Mouse (Mus musculus) cerebellum, adult 11 months (tissue): ENCODE results near the gene Map1a.

Source experiments
- DNase-seq: peaks from one replicate; pipeline ENCODE4 v3.0.0; 2022

The Map1a gene

DNA sequence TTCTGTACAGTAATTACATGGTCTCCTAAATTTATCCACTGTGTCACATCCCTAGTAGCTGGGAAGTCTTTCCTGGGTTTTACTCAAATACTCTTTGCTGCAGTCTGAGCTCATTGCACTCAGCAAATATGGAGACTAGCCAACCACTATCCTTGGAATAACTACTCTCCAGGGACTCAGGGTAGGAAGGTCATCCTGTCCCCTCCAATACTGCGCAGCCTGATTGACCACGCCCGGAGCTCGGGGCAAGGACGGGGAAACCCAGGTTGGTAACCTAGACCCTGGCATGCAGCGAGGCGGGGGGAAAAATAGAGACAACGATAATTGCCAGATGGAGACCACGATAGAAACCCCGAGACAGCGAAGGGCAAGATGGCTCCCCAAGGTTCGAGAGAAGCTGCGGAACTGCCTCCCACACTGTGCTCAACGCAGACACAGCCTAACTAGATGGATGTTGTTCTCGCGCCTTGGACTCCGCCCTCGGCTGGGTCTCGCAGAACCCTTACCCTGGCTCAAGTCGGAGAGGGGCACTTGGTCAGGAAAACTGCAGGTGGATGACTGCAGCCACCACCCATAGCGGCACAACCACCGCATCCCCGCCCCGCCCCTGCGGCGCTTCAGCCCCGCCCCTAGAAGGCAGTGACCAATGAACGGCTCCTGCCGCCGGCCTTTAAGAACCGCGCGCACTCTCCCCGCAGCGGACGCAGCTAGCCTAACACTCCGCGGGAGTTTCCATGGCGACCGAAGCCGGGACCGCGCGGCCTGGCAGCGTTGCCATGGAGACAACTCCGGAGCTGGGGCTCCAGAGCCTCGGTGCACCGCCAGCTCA, at the start of gene Map1a:
Map1a (plus strand) TSS at position 700 of the 829 bp plus-strand sequence.
- peak; percentile 99 for DNase-seq

DNA sequence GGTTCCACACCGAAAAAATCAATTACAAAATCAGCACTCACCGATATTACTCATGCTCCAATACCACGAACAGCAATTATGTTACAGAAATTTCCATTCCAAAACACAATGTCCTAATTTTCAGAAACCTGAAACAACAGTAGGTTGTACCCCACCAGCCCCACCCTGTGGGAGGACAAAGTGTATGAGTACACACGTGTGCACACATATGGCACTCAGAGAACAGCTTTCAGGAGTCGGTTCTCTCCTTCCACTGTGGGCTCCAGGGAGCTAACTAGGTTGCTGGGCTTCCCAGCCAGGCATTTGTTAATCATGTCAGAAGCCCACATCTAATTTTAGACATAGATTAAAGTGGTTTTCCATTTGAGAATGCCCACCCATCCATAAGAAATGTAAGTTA, 45.3 kb upstream of the Map1a start:
- no peak for DNase-seq

DNA sequence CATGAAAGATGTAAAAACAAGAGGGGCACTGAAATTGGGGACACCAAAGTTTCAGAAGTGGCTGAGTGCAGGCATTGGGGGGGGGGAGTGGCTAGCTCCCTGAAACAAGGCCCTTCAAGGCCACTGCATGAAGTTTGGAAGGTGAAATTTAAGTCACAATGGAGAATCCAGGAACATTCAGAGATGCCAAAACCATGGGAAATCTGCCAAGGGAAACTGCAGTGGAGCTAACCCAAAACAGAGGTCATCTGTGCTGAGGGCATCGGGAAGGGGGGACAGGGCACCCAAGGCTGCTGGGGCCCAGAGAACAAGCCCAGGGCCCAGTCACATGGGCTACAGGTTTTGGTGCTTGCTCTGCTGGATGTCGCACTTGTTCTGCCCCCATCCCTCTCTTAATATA, 39.6 kb upstream of the Map1a start:
- no peak for DNase-seq

DNA sequence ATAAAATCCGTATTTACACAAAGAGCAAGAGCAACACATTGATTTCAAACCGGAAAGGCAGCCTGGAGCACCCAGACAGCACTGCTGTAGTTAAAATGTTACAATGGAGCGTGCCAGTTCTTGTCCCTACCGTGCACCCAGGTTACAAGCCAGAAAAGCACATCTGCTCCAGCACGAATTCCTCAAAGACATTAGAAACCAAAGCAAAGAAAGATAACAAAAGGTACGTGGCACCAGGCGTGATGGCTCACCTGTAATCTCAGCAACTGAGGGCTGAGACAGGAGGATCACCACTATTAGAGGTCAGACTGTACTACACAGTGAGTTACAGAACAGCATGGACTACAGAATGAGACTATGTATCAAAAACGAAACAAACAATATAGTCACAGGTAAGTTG, 21.0 kb upstream of the Map1a start:
- DNase-seq, result no peak

DNA sequence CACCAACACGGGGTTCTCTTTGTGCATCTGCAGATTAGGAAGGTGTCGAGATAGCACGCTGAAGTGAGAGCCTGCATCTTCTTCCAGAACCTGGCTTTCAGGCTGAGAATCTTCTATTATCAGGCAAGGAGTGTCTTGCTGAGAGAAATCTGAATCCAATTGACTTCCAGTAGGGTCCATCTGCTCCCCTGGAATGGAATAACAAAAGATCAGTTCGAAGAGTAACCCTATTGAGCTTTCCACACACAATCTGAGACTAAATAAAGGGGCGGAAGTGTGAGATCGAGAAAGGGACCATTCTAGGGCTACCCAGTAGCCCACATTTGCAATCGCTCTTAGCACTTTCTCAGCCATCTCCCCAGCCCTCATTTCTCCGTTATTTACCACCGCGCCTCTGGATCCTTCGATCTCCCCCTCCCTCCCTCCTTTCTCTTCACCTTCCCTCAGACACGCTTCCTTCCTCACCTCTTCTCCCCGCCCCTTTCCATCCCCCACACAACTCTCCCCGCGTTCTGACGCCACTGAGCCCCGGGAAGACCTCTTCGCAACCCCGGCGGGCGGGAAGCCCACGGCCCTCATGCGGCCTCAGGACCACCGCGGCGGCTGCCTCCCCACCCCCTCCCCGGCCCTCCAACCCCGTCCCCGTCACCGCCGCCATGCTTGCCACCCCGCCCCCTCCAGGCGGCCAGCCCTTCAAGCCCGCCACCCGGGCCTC, 18.7 kb upstream of the Map1a start:
- no peak for DNase-seq

DNA sequence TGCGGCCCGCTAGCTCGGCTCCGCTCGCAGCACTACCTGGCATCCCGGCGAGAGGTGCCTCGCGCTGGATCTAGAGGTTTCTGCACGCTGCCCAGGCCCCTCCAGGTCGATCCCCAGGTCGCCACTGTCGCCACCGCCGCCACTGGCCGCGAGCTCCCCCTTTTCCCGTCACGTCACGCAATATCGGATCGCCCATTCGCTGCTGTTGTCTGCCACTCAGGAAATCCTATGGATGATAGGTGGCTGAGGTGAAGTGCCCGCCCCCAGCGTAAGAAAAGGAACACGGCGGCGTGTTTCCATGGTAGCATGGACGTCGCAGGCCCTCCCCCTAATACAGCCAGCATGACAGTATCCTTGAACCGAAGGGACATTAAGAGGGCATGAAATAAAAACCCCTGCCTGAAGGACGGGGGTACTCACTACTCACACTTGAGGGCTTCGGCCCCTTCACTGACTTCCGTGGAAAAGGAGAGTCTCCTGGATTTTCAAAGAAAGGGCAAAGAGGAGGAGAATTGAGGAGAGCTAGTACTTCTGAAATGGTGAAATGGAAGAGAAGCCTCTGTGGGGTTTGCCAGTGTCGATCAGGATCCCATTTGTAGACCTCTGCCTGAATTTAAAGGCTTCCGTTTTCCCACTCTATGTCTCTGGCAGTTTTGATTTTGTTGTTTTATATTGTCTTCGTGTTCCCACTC, 18.0 kb upstream of the Map1a start, which contains the start of gene Trp53bp1:
Trp53bp1 (minus strand) TSS at position 172 of the 692 bp plus-strand sequence.
- peak; percentile 92 for DNase-seq

DNA sequence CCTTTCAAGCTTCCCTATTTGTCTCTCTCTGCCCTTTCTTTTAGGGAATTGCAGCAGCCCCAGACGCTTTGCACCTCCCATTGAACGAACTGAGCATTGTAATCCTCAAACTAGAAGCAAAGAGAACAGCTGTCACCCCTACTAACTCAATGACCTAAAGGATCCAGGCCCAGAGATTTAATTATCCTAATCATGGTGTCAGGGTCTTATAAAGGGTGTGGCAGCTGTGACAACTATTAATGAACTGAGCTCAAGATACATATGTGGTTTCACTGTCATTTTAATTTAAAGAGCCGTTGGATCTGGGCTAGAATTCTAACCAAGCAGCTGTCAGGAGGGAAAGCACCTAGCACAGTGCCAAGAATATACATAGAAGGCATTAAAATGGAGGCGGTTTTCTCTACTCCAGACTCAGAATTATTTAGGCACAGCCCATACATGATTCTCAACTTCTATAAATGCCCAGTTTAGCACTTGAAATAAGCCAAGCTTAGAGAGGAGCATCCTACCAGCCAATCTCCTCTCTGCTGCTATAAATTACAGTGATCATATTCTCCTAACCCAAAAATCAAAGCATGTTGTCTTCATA, 17.4 kb upstream of the Map1a start:
- DNase-seq, result no peak

DNA sequence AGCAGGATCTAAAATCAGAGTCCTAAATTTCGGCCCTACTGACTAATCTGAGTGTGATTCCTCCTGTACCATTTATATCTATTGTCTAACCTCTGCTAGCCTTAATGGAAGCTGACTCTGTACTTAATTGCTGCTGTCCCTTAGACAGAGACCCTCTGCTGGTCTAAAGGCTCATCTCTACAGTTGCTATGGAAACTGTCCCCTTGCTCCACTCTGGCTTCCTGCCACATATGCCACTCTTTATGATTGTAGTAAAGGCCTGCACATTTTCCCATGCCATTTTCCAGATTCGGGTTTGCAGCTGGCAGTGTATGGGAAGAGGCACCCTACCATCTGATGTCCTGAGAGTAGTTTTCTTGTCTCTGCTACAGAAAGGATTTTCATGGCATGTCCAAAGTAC, 1.6 kb upstream of the Map1a start:
- no peak for DNase-seq

DNA sequence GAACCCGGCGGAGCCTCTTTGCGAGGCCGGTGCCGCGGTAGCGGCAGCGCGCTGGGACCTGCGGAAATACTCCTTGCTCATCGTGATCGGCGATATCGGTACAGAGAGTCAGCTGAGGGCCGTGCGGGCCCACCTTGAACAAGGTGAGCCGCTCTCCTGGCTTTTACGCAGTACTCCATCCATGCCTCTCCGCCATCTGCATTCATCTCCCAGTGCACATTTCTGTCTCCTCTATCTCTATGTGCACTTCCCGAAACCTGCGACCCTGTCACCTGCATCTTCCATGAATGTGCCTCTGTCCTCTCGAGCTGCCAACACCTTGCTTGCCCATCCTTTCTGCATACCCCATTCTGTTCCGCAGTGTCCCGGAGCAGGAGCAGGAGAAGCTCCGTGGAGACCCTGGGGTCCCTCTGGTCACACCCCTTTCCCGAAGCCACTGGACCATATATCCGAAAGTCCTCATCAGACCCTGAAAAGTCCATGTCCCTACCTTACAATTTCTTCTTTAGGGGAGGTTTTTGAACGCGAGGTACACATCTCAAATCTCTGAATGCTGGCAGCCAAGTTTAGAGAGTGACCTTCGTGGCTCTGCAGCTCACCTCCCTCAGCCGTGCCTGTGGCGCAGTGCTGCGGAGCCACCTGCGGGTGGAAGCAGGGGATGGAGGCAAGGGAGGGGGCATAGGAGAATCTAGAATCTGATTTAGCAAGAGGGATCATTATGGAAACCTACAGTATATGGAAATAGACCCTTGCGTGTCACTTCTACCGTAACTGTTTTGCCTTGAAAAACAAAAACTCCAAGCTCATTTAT, 535 bp downstream of the Map1a start:
- no peak for DNase-seq

DNA sequence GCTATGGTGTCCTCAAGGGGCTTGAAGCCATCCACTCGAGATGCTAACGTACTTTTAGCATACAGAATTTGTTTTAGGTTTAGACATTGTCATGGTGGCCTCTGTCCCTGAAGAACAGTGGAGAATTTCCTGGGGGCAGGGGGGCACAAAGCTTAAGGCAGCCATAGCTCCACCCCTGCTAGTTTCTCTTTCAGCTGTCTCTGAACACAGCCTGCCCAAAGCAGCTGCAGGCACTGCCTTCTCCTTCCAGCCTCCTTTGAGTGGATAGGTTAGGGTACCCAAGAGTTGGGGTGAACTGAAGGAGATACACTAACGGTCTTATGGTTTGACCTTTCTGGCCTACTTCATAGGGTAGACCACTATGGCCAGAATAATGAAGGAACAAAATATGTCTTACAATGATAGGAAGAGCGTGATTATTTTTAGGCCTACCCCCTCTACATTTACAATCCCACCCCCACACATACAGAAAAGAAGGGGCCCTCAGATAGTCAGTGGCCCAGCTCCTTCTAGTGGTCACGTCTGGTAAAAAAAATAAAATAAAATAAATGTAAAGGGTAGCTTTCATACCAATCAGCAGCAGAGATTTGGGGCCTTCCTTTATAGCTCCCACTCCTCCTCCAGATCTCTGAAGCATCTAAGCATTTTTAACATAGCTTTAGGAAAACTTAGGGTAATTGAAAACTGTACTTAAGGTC, 3.1 kb downstream of the Map1a start:
- no peak for DNase-seq

DNA sequence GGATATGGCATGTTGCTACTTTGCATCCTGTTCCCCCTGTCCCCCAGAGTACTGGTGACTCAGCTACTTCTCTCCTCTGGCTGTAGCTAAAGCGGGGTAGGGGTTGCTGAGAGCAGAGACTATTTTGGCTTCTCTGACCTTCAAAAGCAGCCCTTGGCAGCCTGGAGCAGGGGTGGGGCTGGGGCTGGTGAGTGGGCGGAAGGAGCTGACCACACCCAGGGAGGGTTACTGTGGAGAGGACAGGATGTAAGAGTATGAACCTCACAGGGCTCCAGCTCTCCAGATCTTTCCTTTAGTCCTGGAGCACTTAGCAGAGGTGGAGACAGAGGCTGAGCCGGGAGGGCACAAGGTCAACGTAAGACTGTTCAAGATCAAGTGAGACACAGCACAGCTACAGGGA, 4.8 kb downstream of the Map1a start:
- peak; percentile 56 for DNase-seq

DNA sequence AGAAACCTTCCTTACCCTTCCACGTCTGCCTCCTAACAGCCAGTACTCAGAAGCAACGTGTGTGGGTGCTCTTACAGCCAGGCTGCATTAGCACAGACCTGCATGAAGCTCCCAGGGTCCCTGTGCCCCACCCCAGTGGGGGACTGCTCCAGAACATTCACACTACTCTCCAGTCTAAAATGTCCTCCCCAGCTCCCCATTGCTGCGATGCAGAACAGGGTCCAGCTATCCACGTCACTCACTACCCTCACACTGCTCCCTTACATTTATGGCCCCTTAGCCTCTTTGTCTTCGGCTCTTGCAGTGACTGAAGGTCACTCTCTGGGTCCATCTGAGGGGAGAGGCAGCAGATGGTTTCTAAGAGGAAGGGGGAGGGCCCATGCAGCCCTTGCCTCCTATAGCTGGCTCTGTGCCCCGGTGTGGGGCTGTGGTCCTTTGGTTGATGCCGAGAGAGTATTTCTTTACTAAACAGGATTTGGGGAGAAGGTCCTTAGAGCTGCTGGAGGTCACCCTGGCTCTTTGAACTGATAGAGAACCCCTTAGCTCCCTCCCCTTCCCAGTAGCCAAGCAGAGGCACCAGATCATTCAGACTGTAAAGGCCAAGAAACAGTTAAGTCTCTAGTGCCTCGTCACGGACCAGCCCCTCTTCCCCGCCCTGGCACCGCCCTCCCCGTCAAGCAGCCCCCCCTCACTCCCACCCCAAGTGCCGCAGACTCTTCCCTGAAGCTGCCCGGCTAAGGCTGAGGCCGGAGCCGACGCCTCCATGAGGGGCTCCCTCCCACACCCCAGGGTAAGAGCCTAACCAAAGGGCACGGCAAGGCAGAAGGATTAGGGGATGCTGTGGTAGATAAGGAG, 5.6 kb downstream of the Map1a start:
- DNase-seq, result peak; percentile 75

DNA sequence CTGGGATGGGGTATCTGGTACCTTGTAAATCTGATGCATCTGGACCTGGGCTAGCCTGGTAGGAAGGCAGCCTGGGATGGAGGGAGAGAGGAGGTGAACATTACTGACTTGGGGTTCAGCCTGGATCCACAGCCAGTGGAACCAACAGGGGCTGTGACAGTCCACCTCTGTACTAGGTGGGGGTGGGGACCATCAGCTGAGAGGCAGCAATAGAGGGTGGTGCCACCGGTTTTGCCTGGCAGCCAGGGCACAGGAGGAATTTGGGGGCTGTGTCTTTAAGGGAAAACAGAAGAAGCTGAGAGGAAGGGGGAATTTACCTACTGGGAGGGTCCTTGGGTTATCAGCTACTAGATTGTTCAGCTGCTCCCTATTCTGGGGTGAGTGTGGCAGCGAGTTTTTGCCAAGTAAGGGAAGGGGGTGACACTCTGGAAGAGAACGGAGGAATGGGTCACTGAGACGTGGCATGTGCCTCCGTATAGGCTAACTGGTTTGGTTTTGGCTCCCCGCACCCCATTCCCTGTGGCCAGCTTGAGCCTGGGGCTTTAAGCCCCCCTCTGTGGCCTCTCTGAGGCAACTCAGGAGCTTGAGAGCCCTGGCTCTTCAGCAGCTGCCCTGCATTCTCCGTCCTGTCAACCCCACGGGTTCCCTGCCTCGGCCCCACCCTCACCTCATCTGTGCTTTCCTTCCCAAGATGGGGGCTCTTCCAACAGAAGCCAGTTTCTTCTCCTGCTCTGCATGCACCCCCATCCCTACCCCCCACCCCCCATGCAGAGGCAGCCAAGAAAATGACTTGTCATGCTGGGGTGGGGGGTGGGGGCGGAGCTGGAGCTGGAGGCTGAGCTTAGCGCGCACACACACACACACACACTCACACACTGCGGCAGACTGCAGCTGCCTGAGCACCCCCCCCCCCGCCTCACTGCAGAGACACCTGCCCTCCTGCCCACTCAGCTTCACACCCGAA, 6.5 kb downstream of the Map1a start:
- peak; percentile 61 for DNase-seq

DNA sequence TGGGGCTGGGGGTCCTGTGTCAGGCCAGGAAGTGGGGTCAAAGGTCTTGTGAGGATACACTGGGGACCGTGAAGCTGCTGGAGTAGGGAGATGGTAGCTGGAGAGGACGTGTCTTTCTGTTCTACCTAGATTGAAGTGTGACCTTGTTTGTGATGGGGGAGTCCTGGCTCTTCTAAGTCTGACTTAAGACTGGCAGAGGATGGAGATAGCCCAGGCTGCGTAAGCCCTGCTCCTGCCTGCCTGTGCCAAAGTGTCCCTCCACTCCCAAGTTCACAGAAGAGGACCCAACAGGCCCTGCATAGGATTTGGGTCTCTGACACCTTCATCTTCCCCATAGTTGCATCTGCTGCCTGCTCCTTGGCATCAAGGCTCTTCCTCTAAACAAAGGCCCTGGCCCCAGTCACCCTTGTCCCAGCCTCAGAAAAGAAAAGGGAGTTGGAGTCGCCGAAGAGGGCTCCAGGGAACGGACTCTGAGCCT, 7.4 kb downstream of the Map1a start:
- DNase-seq, result peak; percentile 48

DNA sequence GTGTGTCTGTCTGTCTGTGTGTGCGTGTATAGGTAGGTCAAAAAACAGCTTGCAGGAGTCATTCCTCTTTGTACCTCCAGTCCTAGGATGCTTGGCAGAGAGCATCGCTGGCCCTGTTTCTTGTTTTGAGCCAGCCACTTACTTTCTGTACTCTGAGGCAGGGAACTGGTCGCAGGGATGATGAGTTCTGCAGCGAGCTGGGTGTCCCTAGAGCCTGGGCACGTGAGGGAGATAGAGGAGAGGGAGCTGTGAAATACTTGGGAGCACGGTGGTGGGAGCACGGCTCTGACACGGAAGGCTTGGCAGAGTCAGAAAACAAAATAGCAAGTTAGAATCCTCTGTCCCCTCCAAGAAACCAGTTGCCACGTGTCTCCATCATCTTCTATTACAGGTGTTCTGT, 8.3 kb downstream of the Map1a start:
- DNase-seq, result peak; percentile 39

DNA sequence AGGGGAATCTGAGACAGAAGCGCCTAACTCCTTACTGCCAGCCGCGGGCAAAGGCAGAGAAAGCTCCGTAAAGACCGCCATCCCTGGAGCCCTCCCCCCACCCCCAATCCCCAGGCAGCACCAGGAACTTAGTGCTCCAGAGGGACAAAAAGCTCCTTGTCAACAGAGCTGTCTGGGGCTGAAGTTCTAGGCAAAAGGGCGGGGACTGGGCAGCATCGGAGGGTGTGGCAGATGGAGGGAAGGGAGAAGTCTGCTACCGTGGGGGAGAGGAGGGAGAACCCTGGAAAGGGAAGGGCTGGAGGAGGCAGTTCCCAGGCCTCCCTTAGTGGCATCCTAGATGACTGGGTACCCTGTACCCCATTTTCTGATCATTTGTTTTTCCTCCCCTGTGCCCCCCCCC, 8.7 kb downstream of the Map1a start:
- DNase-seq, result peak; percentile 53

DNA sequence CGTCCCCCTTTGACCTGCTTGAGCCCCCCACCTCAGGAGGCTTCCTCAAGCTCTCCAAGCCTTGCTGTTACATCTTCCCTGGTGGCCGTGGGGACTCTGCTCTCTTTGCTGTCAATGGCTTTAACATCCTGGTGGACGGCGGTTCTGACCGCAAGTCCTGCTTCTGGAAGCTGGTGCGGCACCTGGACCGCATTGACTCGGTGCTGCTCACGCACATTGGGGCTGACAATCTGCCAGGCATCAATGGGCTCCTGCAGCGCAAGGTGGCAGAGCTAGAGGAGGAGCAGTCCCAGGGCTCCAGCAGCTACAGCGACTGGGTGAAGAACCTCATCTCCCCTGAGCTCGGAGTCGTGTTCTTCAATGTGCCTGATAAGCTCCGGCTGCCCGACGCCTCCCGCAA, 10.1 kb downstream of the Map1a start:
- DNase-seq, result peak; percentile 43

DNA sequence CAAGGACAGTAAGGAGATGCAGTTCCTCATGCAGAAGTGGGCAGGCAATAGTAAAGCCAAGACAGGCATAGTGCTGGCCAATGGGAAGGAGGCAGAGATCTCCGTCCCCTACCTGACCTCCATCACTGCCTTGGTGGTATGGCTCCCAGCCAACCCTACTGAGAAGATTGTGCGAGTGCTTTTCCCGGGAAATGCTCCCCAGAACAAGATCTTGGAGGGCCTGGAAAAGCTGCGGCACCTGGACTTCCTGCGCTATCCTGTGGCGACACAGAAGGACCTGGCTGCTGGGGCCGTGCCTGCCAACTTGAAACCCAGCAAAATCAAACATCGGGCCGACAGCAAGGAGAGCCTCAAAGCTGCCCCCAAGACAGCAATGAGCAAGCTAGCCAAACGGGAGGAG, 10.6 kb downstream of the Map1a start:
- DNase-seq, result peak; percentile 57

DNA sequence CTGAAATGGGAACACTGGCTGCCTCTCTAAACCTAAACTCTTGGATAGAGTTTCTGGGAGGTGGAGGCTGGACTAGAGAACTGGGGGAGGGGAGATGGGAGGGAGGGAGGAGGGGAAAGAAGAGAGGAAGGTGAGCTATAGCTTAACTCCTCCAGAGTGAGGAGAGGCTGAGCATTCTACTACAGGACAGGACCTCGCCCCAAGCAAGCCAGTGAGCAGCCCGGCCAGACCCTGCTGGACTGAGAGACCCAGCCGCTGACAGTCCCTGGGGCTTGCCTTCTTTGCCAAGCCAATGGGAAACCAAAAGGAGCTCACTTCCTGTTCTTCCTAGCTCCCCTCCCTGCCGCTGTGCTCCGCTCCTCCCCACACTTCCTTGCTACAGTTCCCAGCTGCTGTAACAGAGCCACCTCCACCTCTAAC, 19.6 kb downstream of the Map1a start:
- DNase-seq, result peak; percentile 15
